Mouse (Mus musculus) E14TG2a.4 (cell line): Measurements from ENCODE around the gene Tnfaip8l2.
A peak's percentile ranks its signal among the peaks of the same experiment; 100 is the strongest.
"Not testable (repeated sequence)": the region's sequence is repeated elsewhere in the genome, so short reads cannot be mapped to it uniquely, and the experiment has no call there.

Experiments used
- H3K27me3 ChIP-seq: 2 replicates; pipeline ENCODE4 v1.6.1; 2014; ENCODE audit warnings: low read length, control low read depth; ENCODE audit not compliant: insufficient read depth
- H3K36me3 ChIP-seq: 2 replicates; pipeline ENCODE4 v1.6.1; 2014; ENCODE audit warnings: low read length, control low read depth; ENCODE audit not compliant: insufficient read depth
- H3K4me1 ChIP-seq: replicated peaks from 2 replicates; pipeline ENCODE4 v1.6.1; 2014; ENCODE audit warnings: low read depth, low read length, control low read depth
- H3K4me3 ChIP-seq: replicated peaks from 2 replicates; pipeline ENCODE4 v1.5.1; 2014; ENCODE audit warnings: mild to moderate bottlenecking, low read length
- H3K9me3 ChIP-seq: 2 replicates; pipeline ENCODE4 v1.6.1; 2014; ENCODE audit warnings: low read length, control low read depth
- CTCF ChIP-seq: conservative IDR thresholded peaks from 2 replicates; pipeline ENCODE4 v1.5.1; 2014; ENCODE audit warnings: low read length
- NANOG ChIP-seq: IDR thresholded peaks from 2 replicates; pipeline ENCODE4 v1.6.1; 2014; ENCODE audit warnings: borderline replicate concordance, low read length, mixed read lengths
- POU5F1 ChIP-seq: IDR thresholded peaks from 2 replicates; pipeline ENCODE4 v1.6.1; 2014; ENCODE audit warnings: low read length, borderline replicate concordance

Gene Tnfaip8l2

GRCm38 (mm10) chr3:95112760-95113159 lies 29.4 kb downstream of the Tnfaip8l2 start:
- Histone ChIP-seq H3K9me3 (no peaks in the 10 kb centered on the region), H3K4me3 (no peak overlapping the region), H3K27me3 (no peaks in the 10 kb centered on the region), H3K4me1 (peaks cover 42% of the 10 kb centered on the region), H3K36me3 (peaks cover 38% of the 10 kb centered on the region)
- no peak for TF ChIP-seq NANOG
- TF ChIP-seq CTCF: no peak
- no peak for TF ChIP-seq POU5F1

- Histone ChIP-seq H3K4me1 (peaks cover 48% of the 10 kb centered on the region), H3K36me3 (peaks cover 24% of the 10 kb centered on the region), H3K4me3 (peak within 1 kb of the TSS; percentile 91), H3K9me3 (no peaks in the 10 kb centered on the region), H3K27me3 (no peaks in the 10 kb centered on the region)
- TF ChIP-seq POU5F1 (no peak), NANOG (no peak)
These were observed 31.0 kb downstream of the Tnfaip8l2 start, which contains the start of gene Vps72 for GRCm38 (mm10) chr3:95110911-95111726. TSS of gene Vps72 (plus strand) at chr3:95111022.

GRCm38 (mm10) chr3:95107898-95108297 lies 34.3 kb downstream of the Tnfaip8l2 start:
- H3K9me3 ChIP-seq: no peaks in the 10 kb centered on the region
- TF ChIP-seq POU5F1: no peak
- peak; percentile 9; the same call in 1 of the 2 replicates for TF ChIP-seq CTCF
- TF ChIP-seq NANOG: no peak
- H3K4me1 ChIP-seq: peaks cover 44% of the 10 kb centered on the region
- H3K4me3 ChIP-seq: no peak overlapping the region
- H3K36me3 ChIP-seq: peaks cover 10% of the 10 kb centered on the region
- no peaks in the 10 kb centered on the region for H3K27me3 ChIP-seq

- not testable (repeated sequence) for H3K27me3 ChIP-seq, H3K9me3 ChIP-seq
- Histone ChIP-seq H3K4me1 (peaks cover 41% of the 10 kb centered on the region), H3K4me3 (peak overlapping the region; percentile 99), H3K36me3 (peaks cover 12% of the 10 kb centered on the region)
These were observed 34.9 kb downstream of the Tnfaip8l2 start for GRCm38 (mm10) chr3:95107308-95107707.

- no peaks in the 10 kb centered on the region for H3K9me3 ChIP-seq
- H3K36me3 ChIP-seq: peaks cover 20% of the 10 kb centered on the region
- peak within 1 kb of the TSS; percentile 99 for H3K4me3 ChIP-seq
- TF ChIP-seq POU5F1 (no peak), CTCF (0 out of 2 replicates have a peak, but pooled peaks have one; percentile 2), NANOG (no peak)
- H3K27me3 ChIP-seq: no peaks in the 10 kb centered on the region
- peaks cover 39% of the 10 kb centered on the region for H3K4me1 ChIP-seq
These were observed 35.6 kb downstream of the Tnfaip8l2 start, which contains the start of gene Pip5k1a for GRCm38 (mm10) chr3:95106338-95107117. TSS of gene Pip5k1a (minus strand) at chr3:95106930.

- peaks cover 45% of the 10 kb centered on the region for H3K4me1 ChIP-seq
- peak overlapping the region; percentile 99 for H3K4me3 ChIP-seq
- H3K27me3 ChIP-seq: no peaks in the 10 kb centered on the region
- peaks cover 28% of the 10 kb centered on the region for H3K36me3 ChIP-seq
- H3K9me3 ChIP-seq: no peaks in the 10 kb centered on the region
- no peak for TF ChIP-seq POU5F1
- no peak for TF ChIP-seq CTCF
- no peak for TF ChIP-seq NANOG
These were observed 36.4 kb downstream of the Tnfaip8l2 start for GRCm38 (mm10) chr3:95105586-95106337.

- TF ChIP-seq NANOG (no peak), CTCF (no peak), POU5F1 (no peak)
- Histone ChIP-seq H3K36me3 (peaks cover 34% of the 10 kb centered on the region), H3K4me1 (peaks cover 50% of the 10 kb centered on the region), H3K9me3 (no peaks in the 10 kb centered on the region), H3K27me3 (no peaks in the 10 kb centered on the region), H3K4me3 (peak overlapping the region; percentile 99)
These were observed 37.0 kb downstream of the Tnfaip8l2 start for GRCm38 (mm10) chr3:95105121-95105520.

GRCm38 (mm10) chr3:95100854-95101253 lies 41.3 kb downstream of the Tnfaip8l2 start:
- peaks cover 46% of the 10 kb centered on the region for H3K4me1 ChIP-seq
- no peak overlapping the region for H3K4me3 ChIP-seq
- no peak for TF ChIP-seq POU5F1
- no peak for TF ChIP-seq CTCF
- no peak for TF ChIP-seq NANOG
- H3K36me3 ChIP-seq: peaks cover 73% of the 10 kb centered on the region
- no peaks in the 10 kb centered on the region for H3K9me3 ChIP-seq
- H3K27me3 ChIP-seq: no peaks in the 10 kb centered on the region
